Mouse (Mus musculus): ENCODE measurements around the gene Cep41. TPM values are rescaled to one million over a fixed set of nuclear protein-coding genes. Genes with fewer than 3 reads are reported as not detected.

The Cep41 gene
- polyA plus RNA-seq, 1 experiment = 5.5 TPM

GRCm38 (mm10) chr6:30703977-30704602 lies 10.5 kb upstream of the Cep41 start:
- Histone ChIP-seq H3ac (ENCODE audit: control insufficient read depth, insufficient read length) (no peak overlapping the region), H3K36me3 (ENCODE audit: control insufficient read depth, insufficient read depth) (no peaks in the 10 kb centered on the region), H3K27me3 (ENCODE audit: control insufficient read depth, insufficient read depth, insufficient read length) (no peaks in the 10 kb centered on the region), H3K4me2 (ENCODE audit: low read depth) (no peak overlapping the region), H3K79me2 (ENCODE audit: control insufficient read depth, insufficient read depth) (no peaks in the 10 kb centered on the region), H3K4me3 (no peak overlapping the region)
- peak in 2 of 3 experiments; percentile 58 to 74 for TF ChIP-seq MYOD1 (IDR thresholded peaks at IDR 0.05; ENCODE audit: control insufficient read depth in 1 of 3, insufficient read length in 2 of 3, low read depth in 2 of 3)
- TF ChIP-seq MAX (IDR thresholded peaks at IDR 0.05; ENCODE audit: low read depth) = no peak
- TF ChIP-seq POLR2AphosphoS2 (IDR thresholded peaks at IDR 0.05; ENCODE audit: insufficient read length, low read depth) = no peak
- no peak for TF ChIP-seq MYOG (IDR thresholded peaks at IDR 0.05; ENCODE audit: control insufficient read depth in 1 of 3, insufficient read depth in 1 of 3, insufficient read length in 2 of 3, low read depth in 2 of 3)
- TF ChIP-seq REST (IDR thresholded peaks at IDR 0.05; ENCODE audit: insufficient read depth, insufficient read length) = no peak
- no peak for TF ChIP-seq POLR2A (IDR thresholded peaks at IDR 0.05; ENCODE audit: insufficient read length, low read depth)
- no peak for TF ChIP-seq TCF3 (IDR thresholded peaks at IDR 0.05; ENCODE audit: insufficient read length, low read depth)

GRCm38 (mm10) chr6:30703476-30703875 lies 9.9 kb upstream of the Cep41 start:
- Histone ChIP-seq H3K36me3 (ENCODE audit: control insufficient read depth, insufficient read depth) (no peaks in the 10 kb centered on the region), H3K4me2 (ENCODE audit: low read depth) (peak overlapping the region; percentile 1), H3K4me3 (no peak overlapping the region), H3ac (ENCODE audit: control insufficient read depth, insufficient read length) (no peak overlapping the region), H3K27me3 (ENCODE audit: control insufficient read depth, insufficient read depth, insufficient read length) (no peaks in the 10 kb centered on the region), H3K79me2 (ENCODE audit: control insufficient read depth, insufficient read depth) (no peaks in the 10 kb centered on the region)
- TF ChIP-seq POLR2AphosphoS2 (IDR thresholded peaks at IDR 0.05; ENCODE audit: insufficient read length, low read depth) (no peak), POLR2A (IDR thresholded peaks at IDR 0.05; ENCODE audit: insufficient read length, low read depth) (no peak), REST (IDR thresholded peaks at IDR 0.05; ENCODE audit: insufficient read depth, insufficient read length) (no peak), TCF12 (IDR thresholded peaks at IDR 0.05; ENCODE audit: insufficient read depth, poor library complexity, severe bottlenecking) (no peak), MAX (IDR thresholded peaks at IDR 0.05; ENCODE audit: low read depth) (no peak), E2F4 (IDR thresholded peaks at IDR 0.05; ENCODE audit: insufficient read depth) (no peak), SRF (IDR thresholded peaks at IDR 0.05; ENCODE audit: control insufficient read depth, insufficient read length, low read depth) (no peak), USF1 (IDR thresholded peaks at IDR 0.05; ENCODE audit: low read depth) (no peak), TCF3 (IDR thresholded peaks at IDR 0.05; ENCODE audit: insufficient read length, low read depth) (no peak), CEBPB (IDR thresholded peaks at IDR 0.05; ENCODE audit: insufficient read depth, poor library complexity, severe bottlenecking) (no peak)

GRCm38 (mm10) chr6:30702881-30703280 lies 9.3 kb upstream of the Cep41 start:
- TF ChIP-seq MYOG (IDR thresholded peaks at IDR 0.05; ENCODE audit: control insufficient read depth in 1 of 3, insufficient read depth in 1 of 3, insufficient read length in 2 of 3, low read depth in 2 of 3) (no peak), TCF3 (IDR thresholded peaks at IDR 0.05; ENCODE audit: insufficient read length, low read depth) (no peak), USF1 (IDR thresholded peaks at IDR 0.05; ENCODE audit: low read depth) (no peak), TCF12 (IDR thresholded peaks at IDR 0.05; ENCODE audit: insufficient read depth, poor library complexity, severe bottlenecking) (no peak), CEBPB (IDR thresholded peaks at IDR 0.05; ENCODE audit: insufficient read depth, poor library complexity, severe bottlenecking) (no peak), POLR2A (IDR thresholded peaks at IDR 0.05; ENCODE audit: insufficient read length, low read depth) (no peak), E2F4 (IDR thresholded peaks at IDR 0.05; ENCODE audit: insufficient read depth) (no peak), MYOD1 (IDR thresholded peaks at IDR 0.05; ENCODE audit: control insufficient read depth in 1 of 3, insufficient read length in 2 of 3, low read depth in 2 of 3) (peak in 1 of 3 experiments; percentile 66)
- H3K4me3 ChIP-seq = no peak overlapping the region
- H3K36me3 ChIP-seq (ENCODE audit: control insufficient read depth, insufficient read depth) = no peaks in the 10 kb centered on the region
- H3K79me2 ChIP-seq (ENCODE audit: control insufficient read depth, insufficient read depth) = no peaks in the 10 kb centered on the region
- no peak overlapping the region for H3K4me2 ChIP-seq (ENCODE audit: low read depth)
- no peak overlapping the region for H3ac ChIP-seq (ENCODE audit: control insufficient read depth, insufficient read length)
- H3K27me3 ChIP-seq (ENCODE audit: control insufficient read depth, insufficient read depth, insufficient read length) = no peaks in the 10 kb centered on the region

- Histone ChIP-seq H3K27me3 (ENCODE audit: control insufficient read depth, insufficient read depth, insufficient read length) (no peaks in the 10 kb centered on the region), H3K4me3 (no peak overlapping the region), H3K4me2 (ENCODE audit: low read depth) (no peak overlapping the region), H3ac (ENCODE audit: control insufficient read depth, insufficient read length) (no peak overlapping the region), H3K79me2 (ENCODE audit: control insufficient read depth, insufficient read depth) (no peaks in the 10 kb centered on the region), H3K36me3 (ENCODE audit: control insufficient read depth, insufficient read depth) (no peaks in the 10 kb centered on the region)
- TF ChIP-seq POLR2A (IDR thresholded peaks at IDR 0.05; ENCODE audit: insufficient read length, low read depth) (no peak), SRF (IDR thresholded peaks at IDR 0.05; ENCODE audit: control insufficient read depth, insufficient read length, low read depth) (no peak), TCF12 (IDR thresholded peaks at IDR 0.05; ENCODE audit: insufficient read depth, poor library complexity, severe bottlenecking) (no peak), MYOD1 (IDR thresholded peaks at IDR 0.05; ENCODE audit: control insufficient read depth in 1 of 3, insufficient read length in 2 of 3, low read depth in 2 of 3) (no peak), USF1 (IDR thresholded peaks at IDR 0.05; ENCODE audit: low read depth) (no peak), CEBPB (IDR thresholded peaks at IDR 0.05; ENCODE audit: insufficient read depth, poor library complexity, severe bottlenecking) (no peak), MAX (IDR thresholded peaks at IDR 0.05; ENCODE audit: low read depth) (no peak), MYOG (IDR thresholded peaks at IDR 0.05; ENCODE audit: control insufficient read depth in 1 of 3, insufficient read depth in 1 of 3, insufficient read length in 2 of 3, low read depth in 2 of 3) (no peak), POLR2AphosphoS2 (IDR thresholded peaks at IDR 0.05; ENCODE audit: insufficient read length, low read depth) (no peak), E2F4 (IDR thresholded peaks at IDR 0.05; ENCODE audit: insufficient read depth) (no peak), TCF3 (IDR thresholded peaks at IDR 0.05; ENCODE audit: insufficient read length, low read depth) (no peak), REST (IDR thresholded peaks at IDR 0.05; ENCODE audit: insufficient read depth, insufficient read length) (no peak)
Observed at GRCm38 (mm10) chr6:30700182-30700581, 6.6 kb upstream of the Cep41 start.

- Histone ChIP-seq H3K4me3 (no peak overlapping the region), H3K79me2 (ENCODE audit: control insufficient read depth, insufficient read depth) (no peaks in the 10 kb centered on the region), H3K27me3 (ENCODE audit: control insufficient read depth, insufficient read depth, insufficient read length) (no peaks in the 10 kb centered on the region), H3ac (ENCODE audit: control insufficient read depth, insufficient read length) (no peak overlapping the region), H3K36me3 (ENCODE audit: control insufficient read depth, insufficient read depth) (no peaks in the 10 kb centered on the region), H3K4me2 (ENCODE audit: low read depth) (no peak overlapping the region)
- TF ChIP-seq CEBPB (IDR thresholded peaks at IDR 0.05; ENCODE audit: insufficient read depth, poor library complexity, severe bottlenecking) = no peak
- TF ChIP-seq POLR2AphosphoS2 (IDR thresholded peaks at IDR 0.05; ENCODE audit: insufficient read length, low read depth) = no peak
Observed at GRCm38 (mm10) chr6:30698036-30698435, 4.5 kb upstream of the Cep41 start.

Data from myocyte (in vitro differentiated cells).